In the genomic region with DNA sequence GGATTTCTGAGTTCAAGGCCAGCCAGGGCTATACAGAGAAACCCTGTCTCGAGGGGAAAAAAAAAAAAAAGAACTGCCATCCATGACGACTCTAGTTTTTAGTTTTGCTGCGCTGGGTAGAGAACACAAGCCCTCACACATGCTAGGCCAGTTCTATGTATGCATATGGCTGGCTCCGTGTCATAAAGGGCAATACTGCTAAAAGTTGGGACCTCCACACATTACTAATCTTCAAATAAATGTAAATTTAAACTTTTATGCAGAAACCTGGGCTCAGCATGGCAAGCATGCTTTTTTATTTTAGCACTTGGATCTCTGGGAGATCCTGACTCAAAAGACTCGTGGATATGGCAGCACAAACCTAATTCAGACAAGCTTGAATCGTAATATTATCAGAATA, we compare ENCODE assay signal across 38 mouse cellular contexts. TPM values are rescaled to one million over a fixed set of nuclear protein-coding genes. Genes with fewer than 3 reads are reported as not detected.
"Had no signal": no experiment of that assay in that cellular context is flagged by ENCODE, and none has a peak within 500 bp of the region (broad histone marks: within the 10 kb centered on the region; RNA-seq: fewer than 3 reads in every experiment).

No protein-coding gene starts in this region.

- H3K4me2 ChIP-seq: heart, embryonic 12.5 days; hindbrain, embryonic 12.5 days; hindbrain, embryonic 14.5 days; intestine, embryonic 15.5 days; kidney, embryonic 15.5 days; limb, embryonic 13.5 days; limb, embryonic 15.5 days; liver, embryonic 12.5 days had no signal

- H3K4me1 ChIP-seq: heart, embryonic 10.5 days; intestine, embryonic 15.5 days; kidney, embryonic 15.5 days had no signal

- DNase-seq: gastrocnemius, adult 2 months; gastrocnemius, postnatal 10 days; gastrocnemius, postnatal 25 days; heart, adult 18-20 months; heart, postnatal 10 days; heart, postnatal 4 days; kidney, adult 18-20 months; kidney, adult 8-10 months; kidney, postnatal 25 days; kidney, postnatal 4 days; layer of hippocampus, postnatal 36 days; left cerebral cortex, postnatal 4 days had no signal

- H3K4me3 ChIP-seq: gastrocnemius, adult 2 months; heart, embryonic 10.5 days; heart, embryonic 12.5 days; hindbrain, embryonic 10.5 days; hindbrain, embryonic 12.5 days; intestine, embryonic 15.5 days; kidney, embryonic 15.5 days; layer of hippocampus, adult 2 months; limb, embryonic 13.5 days; limb, embryonic 15.5 days; liver, embryonic 12.5 days had no signal

- H3K27me3 ChIP-seq: heart, embryonic 12.5 days; hindbrain, embryonic 12.5 days; intestine, embryonic 15.5 days; kidney, embryonic 15.5 days; limb, embryonic 13.5 days; limb, embryonic 15.5 days; liver, embryonic 12.5 days had no signal

- H3K9ac ChIP-seq: heart, embryonic 12.5 days; hindbrain, embryonic 12.5 days; hindbrain, embryonic 14.5 days; intestine, embryonic 15.5 days; kidney, embryonic 15.5 days; limb, embryonic 13.5 days; limb, embryonic 15.5 days; liver, embryonic 12.5 days; liver, embryonic 14.5 days had no signal

- H3K9me3 ChIP-seq: heart, embryonic 10.5 days; heart, embryonic 12.5 days; hindbrain, embryonic 10.5 days; hindbrain, embryonic 12.5 days; intestine, embryonic 15.5 days; kidney, embryonic 15.5 days; limb, embryonic 13.5 days; limb, embryonic 15.5 days; liver, embryonic 12.5 days had no signal

- H3K27ac ChIP-seq: gastrocnemius, adult 2 months; heart, embryonic 10.5 days; hindbrain, embryonic 10.5 days; hindbrain, embryonic 12.5 days; hindbrain, embryonic 14.5 days; intestine, embryonic 15.5 days; kidney, embryonic 15.5 days; kidney, postnatal 0 days; layer of hippocampus, adult 2 months; limb, embryonic 13.5 days; limb, embryonic 15.5 days; liver, embryonic 14.5 days had no signal

- H3K36me3 ChIP-seq: intestine, embryonic 15.5 days had no signal

RNA-seq across cellular contexts. Expression of a gene that starts 32.5 kb away (rescaled TPM):
- total RNA-seq: gastrocnemius, adult 2 months; gastrocnemius, postnatal 10 days; gastrocnemius, postnatal 25 days; heart, adult 18-20 months; heart, adult 8-10 months; heart, postnatal 10 days; heart, postnatal 25 days; heart, postnatal 4 days; layer of hippocampus, adult 2 months; layer of hippocampus, postnatal 10 days; layer of hippocampus, postnatal 36 days; left cerebral cortex, adult 18-20 months; left cerebral cortex, adult 8-10 months; left cerebral cortex, postnatal 10 days; left cerebral cortex, postnatal 25 days; left cerebral cortex, postnatal 4 days; liver, adult 2 months had no signal
- polyA plus RNA-seq: heart, embryonic 14.5 days; hindbrain, embryonic 10.5 days; hindbrain, embryonic 12.5 days; hindbrain, embryonic 14.5 days; inflammation-experienced regulatory T-cells, adult 6 months; intestine, embryonic 15.5 days; intestine, postnatal 0 days; kidney, embryonic 15.5 days; kidney, postnatal 0 days; limb, embryonic 11.5 days; limb, embryonic 13.5 days; limb, embryonic 15.5 days; liver, adult 2 months; liver, embryonic 16.5 days had no signal
